Mouse (Mus musculus) hindbrain, postnatal 0 days (tissue): ENCODE measurements at regions not wholly inside any gene's neighbourhood (a gene's known extent, or its start where the extent isn't known, plus 50 kb on each side); places are given as distances from the start of the nearest gene placed in this dataset.

Experiments
- ATAC-seq: fragments of 200-750 bp; cut with Nextera tagmentation; 2 replicates; pipeline ENCODE4 v1.8.0; 2017; ENCODE audit warnings: mild to moderate bottlenecking, moderate TSS enrichment, moderate library complexity
- DNase-seq: peaks from one replicate; pipeline ENCODE4 v3.0.0-alpha.2; 2015; ENCODE audit warnings: low spot score
- H3K27ac ChIP-seq: fragments of 300-500 bp; sonication (generic); 2 replicates; pipeline ENCODE4 v1.5.1; 2014; ENCODE audit warnings: mild to moderate bottlenecking
- H3K27me3 ChIP-seq: fragments of 300-500 bp; sonication (generic); 2 replicates; pipeline ENCODE4 v1.6.1; 2014; ENCODE audit warnings: low read length, mixed read lengths; ENCODE audit not compliant: insufficient read depth
- H3K36me3 ChIP-seq: fragments of 300-500 bp; sonication (generic); 2 replicates; pipeline ENCODE4 v1.6.1; 2014; ENCODE audit warnings: low read length, mixed read lengths; ENCODE audit not compliant: insufficient read depth
- H3K4me1 ChIP-seq: fragments of 300-500 bp; sonication (generic); 2 replicates; pipeline ENCODE4 v1.6.1; 2014; ENCODE audit warnings: antibody characterized with exemption, low read length, mixed read lengths; ENCODE audit not compliant: insufficient read depth
- H3K4me2 ChIP-seq: fragments of 300-500 bp; sonication (generic); 2 replicates; pipeline ENCODE4 v1.6.1; 2014; ENCODE audit warnings: low read depth, mild to moderate bottlenecking, low read length, moderate library complexity, mixed read lengths
- H3K4me3 ChIP-seq: fragments of 300-500 bp; sonication (generic); 2 replicates; pipeline ENCODE4 v1.5.1; 2014; ENCODE audit warnings: low read length
- H3K9ac ChIP-seq: fragments of 300-500 bp; sonication (generic); replicated peaks from 2 replicates; pipeline ENCODE4 v1.6.1; 2014; ENCODE audit warnings: mild to moderate bottlenecking, low read length, moderate library complexity, mixed read lengths
- H3K9me3 ChIP-seq: fragments of 300-500 bp; sonication (generic); 2 replicates; pipeline ENCODE4 v1.6.1; 2016; ENCODE audit warnings: low read length, mixed read lengths
- CTCF ChIP-seq: IDR thresholded peaks from 2 replicates; pipeline ENCODE4 v1.5.1; 2016; ENCODE audit warnings: antibody characterized with exemption, control low read depth, low read depth
- WGBS: fragments of 180-500 bp; shearing (Covaris S2); extraction: QIAGEN DNeasy Blood & Tissue Kit; methylation state at CpG from one replicate; pipeline ENCODE4 v1.1.7; 2014; 5-methylcytosine and 5-hydroxymethylcytosine counted together

GRCm38 (mm10) chr5:64714710-64715109, 88.5 kb upstream of the Klf3 start:
- H3K36me3 ChIP-seq: no peaks in the 10 kb centered on the region
- H3K4me1 ChIP-seq: peaks cover 4% of the 10 kb centered on the region; the same call in 1 of the 2 replicates
- no peak overlapping the region for H3K9ac ChIP-seq
- no peaks in the 10 kb centered on the region for H3K9me3 ChIP-seq
- ATAC-seq (peak; percentile 75), DNase-seq (peak; percentile 53)
- TF ChIP-seq CTCF: no peak
- H3K4me3 ChIP-seq: no peak overlapping the region
- 43% methylated on average over 7 of the region's 7 CpGs for WGBS
- no peak overlapping the region for H3K4me2 ChIP-seq
- H3K27me3 ChIP-seq: no peaks in the 10 kb centered on the region
- no peak overlapping the region for H3K27ac ChIP-seq

GRCm38 (mm10) chr5:64716551-64716950, 86.6 kb upstream of the Klf3 start:
- no peak overlapping the region for H3K9ac ChIP-seq
- DNase-seq (no peak), ATAC-seq (no peak)
- peaks cover 4% of the 10 kb centered on the region; the same call in 1 of the 2 replicates for H3K4me1 ChIP-seq
- no peak overlapping the region for H3K4me3 ChIP-seq
- no peaks in the 10 kb centered on the region for H3K9me3 ChIP-seq
- WGBS: 93% methylated on average over 4 of the region's 4 CpGs
- no peak overlapping the region for H3K27ac ChIP-seq
- no peaks in the 10 kb centered on the region for H3K36me3 ChIP-seq
- no peak overlapping the region for H3K4me2 ChIP-seq
- no peak for TF ChIP-seq CTCF
- H3K27me3 ChIP-seq: no peaks in the 10 kb centered on the region

DNA sequence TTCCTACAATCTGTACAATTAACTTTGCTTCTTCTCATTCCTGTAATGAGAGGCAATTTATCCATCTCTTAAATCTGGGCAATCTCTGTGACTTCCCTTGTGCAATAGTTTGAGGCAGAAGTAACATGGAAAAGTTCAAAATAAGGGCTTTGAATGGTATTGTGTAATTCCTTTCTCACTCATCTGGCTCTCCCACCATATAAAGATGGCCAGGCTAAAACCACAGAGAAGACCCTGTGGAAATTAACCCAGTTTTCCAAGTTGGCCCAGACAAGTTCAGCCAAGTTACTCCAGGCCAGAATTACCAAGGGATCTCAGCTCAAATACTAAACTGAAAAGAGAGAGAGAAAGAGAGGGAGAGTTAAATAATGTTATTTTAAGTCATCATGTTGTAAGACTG, 81.0 kb upstream of the Klf3 start:
- ATAC-seq (no peak), DNase-seq (no peak)
- Histone ChIP-seq H3K9ac (no peak overlapping the region), H3K36me3 (no peaks in the 10 kb centered on the region), H3K27me3 (no peaks in the 10 kb centered on the region), H3K4me1 (no peaks in the 10 kb centered on the region), H3K27ac (no peak overlapping the region), H3K4me3 (no peak overlapping the region), H3K4me2 (no peak overlapping the region), H3K9me3 (0 out of 2 replicates have a peak, but pooled peaks cover 5% of the 10 kb centered on the region)
- TF ChIP-seq CTCF: no peak

GRCm38 (mm10) chr5:64727847-64728246, 75.3 kb upstream of the Klf3 start:
- H3K9ac ChIP-seq: no peak overlapping the region
- no peaks in the 10 kb centered on the region for H3K4me1 ChIP-seq
- H3K36me3 ChIP-seq: no peaks in the 10 kb centered on the region
- DNase-seq (no peak), ATAC-seq (no peak)
- no peak for TF ChIP-seq CTCF
- no peak overlapping the region for H3K27ac ChIP-seq
- H3K4me3 ChIP-seq: no peak overlapping the region
- WGBS: 84% methylated on average over 2 of the region's 2 CpGs
- H3K4me2 ChIP-seq: no peak overlapping the region
- 0 out of 2 replicates have a peak, but pooled peaks cover 5% of the 10 kb centered on the region for H3K9me3 ChIP-seq
- H3K27me3 ChIP-seq: no peaks in the 10 kb centered on the region

- H3K36me3 ChIP-seq: no peaks in the 10 kb centered on the region
- no peak overlapping the region for H3K9ac ChIP-seq
- ATAC-seq: no peak
- no peaks in the 10 kb centered on the region for H3K4me1 ChIP-seq
- DNase-seq: no peak
- TF ChIP-seq CTCF: no peak
- no peaks in the 10 kb centered on the region for H3K9me3 ChIP-seq
- 88% methylated on average over 3 of the region's 3 CpGs for WGBS
- no peaks in the 10 kb centered on the region for H3K27me3 ChIP-seq
- H3K27ac ChIP-seq: no peak overlapping the region
- no peak overlapping the region for H3K4me2 ChIP-seq
- no peak overlapping the region for H3K4me3 ChIP-seq
Observed at GRCm38 (mm10) chr5:64732356-64732755, 70.8 kb upstream of the Klf3 start.

DNA sequence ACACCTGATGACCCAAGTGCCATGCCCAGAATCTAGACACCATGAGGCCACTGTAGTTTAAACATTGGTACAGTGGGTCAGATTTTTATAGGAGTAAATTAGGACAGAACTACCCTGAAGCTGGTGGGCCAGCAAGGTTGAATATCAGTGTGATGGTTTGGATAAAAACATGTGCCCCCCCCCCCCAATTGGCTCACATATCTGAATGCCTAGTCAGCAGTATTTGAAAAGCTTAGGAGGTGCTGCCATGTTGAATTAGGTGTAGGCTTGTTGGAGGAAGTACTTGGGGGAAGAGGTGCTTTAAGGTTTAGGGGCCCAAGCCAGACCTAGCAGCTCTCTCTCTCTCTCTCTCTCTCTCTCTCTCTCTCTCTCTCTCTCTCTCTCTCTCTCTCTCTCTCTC, 66.2 kb upstream of the Klf3 start:
- Histone ChIP-seq H3K27me3 (no peaks in the 10 kb centered on the region), H3K9ac (no peak overlapping the region), H3K4me2 (no peak overlapping the region), H3K27ac (no peak overlapping the region), H3K36me3 (no peaks in the 10 kb centered on the region), H3K4me3 (no peak overlapping the region), H3K4me1 (no peaks in the 10 kb centered on the region), H3K9me3 (no peaks in the 10 kb centered on the region)
- no peak for TF ChIP-seq CTCF
- ATAC-seq: no peak
- no peak for DNase-seq

DNA sequence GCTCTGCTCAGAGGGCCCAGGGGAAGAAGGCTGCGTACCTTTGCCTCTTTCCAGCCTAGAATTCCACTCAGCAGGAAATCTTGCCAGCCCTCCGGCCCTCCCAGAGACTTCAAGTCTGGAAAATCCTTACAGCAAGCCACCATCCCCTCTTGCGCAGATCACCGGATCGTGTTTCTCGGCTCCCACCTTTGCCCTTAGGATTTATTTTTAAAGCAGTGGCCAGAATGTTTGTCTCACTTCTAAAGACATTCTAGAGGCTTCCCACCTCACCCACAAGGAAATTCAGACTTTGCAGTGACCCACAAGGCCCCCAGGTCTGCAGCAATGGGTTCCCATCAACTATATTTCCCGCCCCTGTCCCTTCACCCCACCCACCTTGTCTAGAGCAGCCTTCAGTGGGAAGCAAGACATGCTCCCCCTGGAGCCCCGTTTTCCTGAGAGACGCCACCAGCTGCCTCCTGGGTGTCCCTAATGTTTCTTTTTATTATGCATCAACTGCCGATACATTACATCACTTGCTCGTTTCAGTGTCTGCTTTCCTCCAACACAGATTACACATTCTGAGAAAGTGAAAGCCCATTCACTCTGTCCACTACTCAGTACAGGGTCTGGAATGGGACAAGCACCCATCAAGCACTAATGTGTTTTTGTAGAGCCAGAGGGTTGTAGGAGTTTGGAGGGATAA, 65.0 kb upstream of the Klf3 start:
- 25% methylated on average over 11 of the region's 11 CpGs for WGBS
- H3K4me1 ChIP-seq: no peaks in the 10 kb centered on the region
- no peaks in the 10 kb centered on the region for H3K9me3 ChIP-seq
- ATAC-seq (no peak), DNase-seq (no peak)
- H3K4me3 ChIP-seq: no peak overlapping the region
- H3K9ac ChIP-seq: 0 out of 2 replicates have a peak overlapping the region, but pooled peaks have one; percentile 28
- TF ChIP-seq CTCF: no peak
- no peak overlapping the region for H3K27ac ChIP-seq
- no peaks in the 10 kb centered on the region for H3K27me3 ChIP-seq
- peak overlapping the region; percentile 37 for H3K4me2 ChIP-seq
- no peaks in the 10 kb centered on the region for H3K36me3 ChIP-seq
